Comparison of ENCODE assay signal across 8 mouse cellular contexts in the genomic region with DNA sequence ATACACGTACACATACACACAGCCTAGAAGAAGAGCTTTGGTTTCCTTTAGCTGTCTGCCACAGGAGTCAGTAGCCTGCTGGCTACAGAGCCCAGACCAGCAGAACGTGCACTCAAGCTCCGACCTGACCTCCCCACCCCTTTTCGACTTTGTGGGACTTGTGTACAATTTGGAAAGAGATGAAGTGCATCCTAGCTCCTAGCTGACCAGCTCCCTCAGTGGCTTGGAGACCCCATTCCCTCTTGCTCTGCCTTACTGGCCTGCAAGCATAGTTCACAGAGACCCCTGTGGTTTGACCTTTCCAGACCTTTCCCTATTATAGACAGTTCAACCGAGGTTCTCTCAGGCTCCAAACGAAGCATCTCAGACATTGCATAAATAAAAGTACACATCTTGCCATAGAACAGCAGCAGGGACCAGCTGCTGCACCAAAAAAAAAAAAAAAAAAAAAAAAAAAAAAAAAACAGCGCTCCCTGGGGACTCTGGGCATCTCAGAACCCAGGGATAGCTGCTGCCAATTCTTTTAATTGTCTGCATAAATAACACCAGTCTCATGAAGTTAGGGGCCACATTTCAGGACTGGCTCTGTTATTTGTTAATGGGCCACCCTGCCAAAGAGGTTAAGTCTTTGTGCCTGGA.
DNase-seq lines count a peak whose midpoint lies in the region; ATAC-seq and TF ChIP-seq lines count a peak whose summit lies in the region.

No protein-coding gene starts in this region.

- no peak for ATAC-seq in embryonic facial prominence, embryonic 12.5 days (ENCODE audit: insufficient number of reproducible peaks, insufficient read depth, low FRiP score, low TSS enrichment)
- ATAC-seq in intestine, embryonic 15.5 days, result peak; percentile 34
- ATAC-seq in midbrain, embryonic 13.5 days, result peak; percentile 67

- no peaks in the 10 kb centered on the region for H3K36me3 ChIP-seq in embryonic facial prominence, embryonic 12.5 days
- no peaks in the 10 kb centered on the region for H3K36me3 ChIP-seq in intestine, embryonic 15.5 days
- no peaks in the 10 kb centered on the region for H3K36me3 ChIP-seq in midbrain, embryonic 13.5 days
- no peaks in the 10 kb centered on the region for H3K36me3 ChIP-seq in thymus, adult 2 months (ENCODE audit: control insufficient read depth, insufficient read depth, low read length)

- no peaks in the 10 kb centered on the region for H3K27me3 ChIP-seq in embryonic facial prominence, embryonic 12.5 days
- H3K27me3 ChIP-seq in intestine, embryonic 15.5 days (replicated peaks), result no peaks in the 10 kb centered on the region
- no peaks in the 10 kb centered on the region for H3K27me3 ChIP-seq in midbrain, embryonic 13.5 days
- no peaks in the 10 kb centered on the region for H3K27me3 ChIP-seq in thymus, adult 2 months (ENCODE audit: control insufficient read depth, insufficient read depth, low read length)

- H3K4me3 ChIP-seq in gastrocnemius, adult 2 months, result peak overlapping the region; percentile 77
- peak overlapping the region; percentile 46 for H3K4me3 ChIP-seq in embryonic facial prominence, embryonic 12.5 days
- peak overlapping the region; percentile 45 for H3K4me3 ChIP-seq in intestine, embryonic 15.5 days (replicated peaks)
- peak overlapping the region; percentile 50 for H3K4me3 ChIP-seq in midbrain, embryonic 13.5 days (replicated peaks)
- H3K4me3 ChIP-seq in thymus, adult 2 months (ENCODE audit: control insufficient read depth, insufficient read depth, low read length), result no peak overlapping the region

- H3K9ac ChIP-seq in embryonic facial prominence, embryonic 12.5 days, result peak overlapping the region; percentile 45; the same call in 1 of the 2 replicates
- no peak overlapping the region for H3K9ac ChIP-seq in intestine, embryonic 15.5 days
- peak overlapping the region; percentile 69 for H3K9ac ChIP-seq in midbrain, embryonic 13.5 days (replicated peaks)

- TF ChIP-seq POLR2A in thymus, adult 2 months (IDR thresholded peaks at IDR 0.05; ENCODE audit: control insufficient read depth, extremely low read depth, insufficient read depth, low read length, poor library complexity), result no peak

- intact Hi-C loops in gastrocnemius, adult 2 months (cut with DNase I), result no loop called here

- 42% methylated on average over 7 of the region's 7 CpGs for WGBS in embryonic facial prominence, embryonic 12.5 days
- WGBS in intestine, embryonic 15.5 days, result 35% methylated on average over 7 of the region's 7 CpGs
- 39% methylated on average over 7 of the region's 7 CpGs for WGBS in midbrain, embryonic 13.5 days
- WGBS in thymus, adult 2 months, result 78% methylated on average over 7 of the region's 7 CpGs

- peaks cover 13% of the 10 kb centered on the region for H3K4me1 ChIP-seq in embryonic facial prominence, embryonic 12.5 days
- H3K4me1 ChIP-seq in intestine, embryonic 15.5 days (replicated peaks), result peaks cover 14% of the 10 kb centered on the region; the same call in 1 of the 2 replicates
- peaks cover 16% of the 10 kb centered on the region; the same call in 1 of the 2 replicates for H3K4me1 ChIP-seq in midbrain, embryonic 13.5 days (replicated peaks)
- peaks cover 8% of the 10 kb centered on the region for H3K4me1 ChIP-seq in thymus, adult 2 months (replicated peaks; ENCODE audit: control insufficient read depth, insufficient read depth, low read length)

- no peak for TF ChIP-seq CTCF in gastrocnemius, adult 2 months (IDR thresholded peaks at IDR 0.05)
- TF ChIP-seq CTCF in thymus, adult 2 months (IDR thresholded peaks at IDR 0.05; ENCODE audit: borderline replicate concordance, control insufficient read depth, extremely low read depth, insufficient read depth, low read length, poor library complexity), result no peak

- no peak for DNase-seq in gastrocnemius, adult 2 months
- no peak for DNase-seq in gastrocnemius, postnatal 25 days
- DNase-seq in left cerebral cortex, adult 9 months (ENCODE audit: low spot score in 2 of 2), result no peak
- no peak for DNase-seq in gastrocnemius, postnatal 4 days (ENCODE audit: low spot score in 2 of 2)
- DNase-seq in thymus, adult 2 months, result no peak

- peak overlapping the region; percentile 81 for H3K4me2 ChIP-seq in embryonic facial prominence, embryonic 12.5 days (replicated peaks)
- peak overlapping the region; percentile 92 for H3K4me2 ChIP-seq in intestine, embryonic 15.5 days (replicated peaks)
- H3K4me2 ChIP-seq in midbrain, embryonic 13.5 days (replicated peaks), result peak overlapping the region; percentile 71

- peak overlapping the region; percentile 75 for H3K27ac ChIP-seq in gastrocnemius, adult 2 months
- no peak overlapping the region for H3K27ac ChIP-seq in embryonic facial prominence, embryonic 12.5 days
- H3K27ac ChIP-seq in intestine, embryonic 15.5 days, result peak overlapping the region; percentile 84
- peak overlapping the region; percentile 85 for H3K27ac ChIP-seq in midbrain, embryonic 13.5 days
- no peak overlapping the region for H3K27ac ChIP-seq in thymus, adult 2 months (ENCODE audit: control insufficient read depth, insufficient read depth, low read length)

- H3K9me3 ChIP-seq in embryonic facial prominence, embryonic 12.5 days, result no peaks in the 10 kb centered on the region
- no peaks in the 10 kb centered on the region for H3K9me3 ChIP-seq in intestine, embryonic 15.5 days
- no peaks in the 10 kb centered on the region for H3K9me3 ChIP-seq in midbrain, embryonic 13.5 days

Comparison
In these comparisons a context has a peak if more than half of its experiments do, and no peak if none do; other contexts are left out.
1. H3K27ac ChIP-seq: peak in gastrocnemius, adult 2 months (single experiment), intestine, embryonic 15.5 days (single experiment) and midbrain, embryonic 13.5 days (single experiment); none in embryonic facial prominence, embryonic 12.5 days (single experiment) and thymus, adult 2 months (single experiment).
2. Peak in every context shown above with its lines, with median percentiles within 50 percentile points of each other: H3K4me2 ChIP-seq.